In the genomic region with DNA sequence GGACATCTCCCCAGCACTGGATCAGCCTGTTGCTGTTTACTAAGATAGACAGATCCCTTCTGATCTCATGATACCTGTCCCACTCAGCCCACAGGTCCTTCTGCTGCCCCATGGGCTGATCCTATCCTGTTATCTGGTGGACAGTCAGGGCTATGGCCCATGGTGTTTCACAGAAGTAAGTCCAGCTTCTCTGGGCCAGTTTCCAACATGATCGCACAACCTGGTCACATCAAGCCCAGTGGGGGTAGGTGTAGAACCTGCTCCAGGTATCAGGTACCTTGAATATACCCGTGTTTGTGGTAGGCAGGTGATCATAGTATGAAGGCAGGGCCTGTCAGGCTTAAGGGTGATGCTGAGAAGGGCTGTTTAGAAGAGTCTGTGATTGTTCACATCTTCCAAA, we compare ENCODE assay signal across 15 mouse cellular contexts.
"Had no signal": no experiment of that assay in that cellular context is flagged by ENCODE, and none has a peak within 500 bp of the region (broad histone marks: within the 10 kb centered on the region; RNA-seq: fewer than 3 reads in every experiment).

No protein-coding gene starts in this region.

- ATAC-seq: liver, postnatal 0 days; lung, postnatal 0 days; midbrain, embryonic 13.5 days; midbrain, embryonic 15.5 days had no signal

- DNase-seq: liver, postnatal 0 days; lung, adult 2 months; lung, postnatal 14 days; lung, postnatal 36 days; retina, postnatal 1 day; right cerebral cortex, adult 18-20 months; right cerebral cortex, postnatal 25 days; right cerebral cortex, postnatal 4 days; spleen, adult 18-20 months; thymus, adult 2 months; thymus, postnatal 25 days; thymus, postnatal 4 days had no signal
